Mouse (Mus musculus) erythroblast, embryonic 14.5 days (primary cell): ENCODE results near the gene Ppp4r1.

ENCODE experiments used
- GATA1 ChIP-seq: IDR thresholded peaks from 2 replicates; pipeline ENCODE4 v1.6.1; 2012; ENCODE audit warnings: low read length, inconsistent platforms, mixed read lengths
- TAL1 ChIP-seq: IDR thresholded peaks from 3 replicates; pipeline ENCODE4 v1.6.1; 2012; ENCODE audit warnings: low read length, inconsistent platforms, mixed read lengths

DNA sequence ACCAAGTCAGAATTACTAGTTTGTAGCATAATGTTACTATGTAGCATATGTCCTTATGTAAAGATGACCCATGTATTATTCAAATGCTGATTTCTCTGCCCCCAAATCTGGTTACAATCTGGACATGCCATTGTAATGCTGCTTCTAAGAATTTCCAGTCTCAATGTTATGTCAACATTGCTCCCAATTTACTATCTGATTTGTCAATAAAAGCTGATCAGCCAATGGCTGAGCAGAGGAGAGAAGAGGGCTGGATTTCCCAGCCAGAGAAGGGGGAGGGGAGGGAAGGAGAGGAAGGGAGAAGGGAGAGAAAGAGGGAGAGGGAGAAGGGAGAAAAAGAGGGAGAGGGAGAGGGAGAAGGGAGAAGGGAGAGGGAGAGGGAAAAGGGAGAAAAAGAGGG is 82.9 kb downstream of the Ppp4r1 start:
- no peak for TF ChIP-seq GATA1
- TF ChIP-seq TAL1: no peak
